Mouse (Mus musculus): ENCODE measurements around the gene Naxd.

Naxd gene

DNA sequence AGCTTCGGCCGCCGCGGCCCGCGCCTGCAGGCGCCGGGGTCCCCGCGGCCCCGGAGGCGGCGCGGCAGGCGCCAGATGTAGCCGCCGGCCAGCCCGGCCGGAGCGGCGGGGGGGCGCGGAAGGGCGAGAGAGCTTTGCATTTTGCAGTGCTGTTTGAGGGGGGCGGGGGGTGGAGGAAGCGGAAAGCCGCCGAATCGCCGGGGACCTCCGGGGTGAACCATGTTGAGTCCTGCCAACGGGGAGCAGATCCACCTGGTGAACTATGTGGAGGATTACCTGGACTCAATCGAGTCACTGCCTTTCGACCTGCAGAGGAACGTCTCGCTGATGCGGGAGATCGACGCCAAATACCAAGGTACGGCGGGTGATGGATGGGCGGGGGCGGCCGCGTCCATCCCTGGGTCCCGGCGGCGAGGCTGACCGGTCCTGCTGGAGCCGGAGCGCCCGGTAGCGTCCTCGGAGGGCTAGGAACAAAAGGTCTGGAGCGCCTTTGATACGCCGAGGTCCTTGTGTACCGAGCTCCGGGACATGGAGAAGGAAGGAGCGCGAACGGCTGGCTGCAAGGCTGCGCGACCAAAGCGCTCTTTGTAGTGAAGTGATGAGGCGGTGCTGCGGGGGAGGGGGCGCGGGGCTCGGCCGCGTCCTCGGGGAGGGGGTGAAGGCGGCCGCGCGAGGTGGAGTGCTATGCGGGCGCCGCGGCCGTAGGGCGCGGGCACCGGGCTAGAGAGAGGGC is 59.6 kb downstream of the Naxd start:
- no peak for DNase-seq (ENCODE audit: low read depth, low spot score)

DNA sequence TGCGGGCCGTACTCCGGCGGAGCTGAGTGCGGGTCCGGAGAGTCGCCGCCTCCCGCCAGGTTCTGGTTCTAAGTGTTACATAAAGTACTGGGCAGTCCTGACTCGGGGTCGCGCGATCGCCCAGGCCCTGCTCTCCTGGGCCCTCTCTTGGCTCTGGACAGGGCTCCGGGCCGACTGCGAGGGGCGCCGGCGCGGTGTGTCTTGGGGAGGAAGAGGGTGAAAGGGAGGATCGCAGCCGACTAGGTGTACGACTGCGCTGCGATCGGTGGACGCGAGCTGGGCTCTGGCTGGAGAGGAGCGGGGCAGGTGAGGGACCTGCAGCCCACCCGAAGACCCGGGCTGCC is 60.1 kb downstream of the Naxd start:
- no peak for DNase-seq (ENCODE audit: low read depth, low spot score)

DNA sequence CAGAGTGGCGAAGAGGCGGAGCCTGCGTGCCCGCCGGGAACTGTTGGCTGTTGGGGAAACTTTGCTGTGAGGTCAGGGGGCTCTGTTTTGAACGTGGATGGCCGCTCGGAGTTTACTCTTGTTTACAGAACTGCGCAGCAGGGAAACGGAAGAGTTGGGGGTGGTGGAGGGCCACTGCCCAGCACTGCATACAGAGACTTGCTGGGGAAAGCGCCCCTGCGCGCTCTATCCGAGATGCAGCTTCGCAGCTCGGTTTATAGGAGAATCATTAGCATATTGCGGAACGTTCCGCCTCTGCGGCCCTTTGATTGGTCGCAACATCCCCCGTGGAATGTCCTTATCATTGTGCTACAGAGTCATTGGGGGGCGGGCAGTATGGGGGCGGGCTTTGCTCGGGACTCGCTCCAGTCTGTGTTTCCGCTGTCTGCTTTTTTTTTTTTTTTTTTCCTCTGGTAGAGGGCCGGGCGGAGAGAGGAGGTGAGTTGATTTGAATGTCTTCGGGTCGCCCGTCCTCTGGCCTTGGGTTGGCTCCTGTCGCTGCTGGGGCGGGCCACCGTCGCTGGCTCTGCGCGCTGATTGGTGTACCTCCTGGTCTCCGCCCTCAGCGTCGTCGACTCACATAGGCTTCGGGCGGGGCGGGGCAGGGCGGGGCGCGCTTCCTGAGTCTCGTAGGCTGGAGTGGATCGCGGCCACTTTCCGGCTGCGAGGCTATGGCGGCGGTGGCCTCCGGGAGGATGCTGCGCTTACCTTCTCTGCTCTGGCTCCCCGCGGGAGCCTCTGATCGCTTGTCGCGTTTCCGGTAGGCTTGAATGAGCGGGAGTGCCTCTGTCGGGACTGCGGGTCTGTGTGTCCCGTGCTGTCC is 60.7 kb downstream of the Naxd start:
- peak; percentile 99 for DNase-seq (ENCODE audit: low read depth, low spot score)

DNA sequence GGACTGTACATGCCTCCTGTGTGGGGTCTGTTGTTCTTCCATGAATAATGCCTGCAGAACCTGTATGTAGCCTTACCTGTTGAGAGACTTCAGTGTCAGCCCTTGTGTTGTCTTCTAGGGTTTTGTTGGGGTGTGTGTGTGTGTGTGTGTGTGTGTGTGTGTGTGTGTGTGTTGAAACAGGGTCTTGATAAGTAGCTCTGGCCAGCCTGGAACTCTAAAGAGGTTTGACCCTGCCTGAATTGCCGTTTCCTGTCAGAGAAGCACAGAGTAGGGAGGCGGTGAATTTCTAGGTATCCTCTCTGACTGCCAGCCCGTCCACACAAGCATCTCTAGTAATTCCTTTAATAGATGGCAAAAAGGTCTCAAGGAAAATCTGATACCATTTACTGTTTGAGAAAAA is 62.2 kb downstream of the Naxd start:
- no peak for DNase-seq (ENCODE audit: low read depth, low spot score)

DNA sequence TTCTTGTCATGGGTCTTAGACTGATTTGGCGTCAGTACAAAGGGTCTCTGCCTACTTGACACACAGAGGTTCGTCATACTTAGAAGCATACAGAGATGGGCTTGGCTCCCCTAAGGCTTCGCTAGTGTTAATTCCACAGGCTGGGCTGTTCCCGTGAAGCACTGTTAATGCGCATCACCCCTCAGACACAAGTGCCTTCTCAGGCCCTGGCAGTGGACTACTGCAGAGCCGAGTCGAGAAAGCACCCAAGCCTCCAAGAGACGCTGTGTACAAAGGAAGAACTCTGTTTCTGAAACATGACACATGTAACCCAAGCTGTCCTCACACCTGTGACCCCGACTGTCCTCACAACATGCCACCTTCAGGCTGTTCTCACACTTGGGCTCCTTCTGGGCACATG is 62.9 kb downstream of the Naxd start:
- no peak for DNase-seq (ENCODE audit: low read depth, low spot score)

DNA sequence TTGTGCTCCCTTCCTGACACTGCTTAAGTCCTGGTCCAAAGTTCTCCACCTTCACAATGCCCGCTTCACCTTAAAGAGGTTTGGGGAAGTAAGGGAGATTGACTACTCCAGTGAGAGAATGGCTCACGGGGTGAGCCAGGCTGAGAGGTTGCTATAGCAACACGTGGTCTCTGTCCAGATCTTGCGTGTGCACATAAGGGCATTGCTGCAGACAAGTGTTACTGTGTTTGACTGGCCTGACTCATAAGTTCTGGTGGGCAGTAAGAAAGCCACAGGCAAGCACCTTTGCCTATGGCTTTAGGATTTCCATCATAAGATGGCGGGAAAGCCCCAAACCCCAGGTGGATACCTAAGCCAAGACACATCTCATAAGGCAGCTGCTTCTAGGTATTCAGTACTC is 66.9 kb downstream of the Naxd start:
- DNase-seq (ENCODE audit: low read depth, low spot score) = peak; percentile 52

All from R1 (cell line).